Mouse (Mus musculus): ENCODE measurements around the gene Vim.
A peak's percentile ranks its signal among the peaks of the same experiment; 100 is the strongest.

The Vim gene

GRCm38 (mm10) chr2:13573408-13574065, at the start of gene Vim:
Gene Vim (plus strand): TSS chr2:13573927.
- DNase-seq (ENCODE audit: low spot score in 2 of 2), result peak; percentile 77 to 82

GRCm38 (mm10) chr2:13526205-13526604, 47.5 kb upstream of the Vim start:
- no peak for DNase-seq (ENCODE audit: low spot score in 2 of 2)

GRCm38 (mm10) chr2:13527125-13527524, 46.6 kb upstream of the Vim start:
- DNase-seq (ENCODE audit: low spot score in 2 of 2), result no peak

GRCm38 (mm10) chr2:13527531-13527930, 46.2 kb upstream of the Vim start:
- no peak for DNase-seq (ENCODE audit: low spot score in 2 of 2)

- DNase-seq (ENCODE audit: low spot score in 2 of 2), result no peak
Observed at GRCm38 (mm10) chr2:13529253-13529933, 44.3 kb upstream of the Vim start.

- no peak for DNase-seq (ENCODE audit: low spot score in 2 of 2)
Observed at GRCm38 (mm10) chr2:13530639-13531038, 43.1 kb upstream of the Vim start.

- no peak for DNase-seq (ENCODE audit: low spot score in 2 of 2)
Observed at GRCm38 (mm10) chr2:13536747-13537146, 37.0 kb upstream of the Vim start.

- DNase-seq (ENCODE audit: low spot score in 2 of 2), result peak in 1 of 2 experiments; percentile 9
Observed at GRCm38 (mm10) chr2:13537733-13538132, 36.0 kb upstream of the Vim start.

- DNase-seq (ENCODE audit: low spot score in 2 of 2), result no peak
Observed at GRCm38 (mm10) chr2:13538258-13538657, 35.5 kb upstream of the Vim start.

GRCm38 (mm10) chr2:13538704-13539377, 34.9 kb upstream of the Vim start:
- no peak for DNase-seq (ENCODE audit: low spot score in 2 of 2)

GRCm38 (mm10) chr2:13539860-13540259, 33.9 kb upstream of the Vim start:
- DNase-seq (ENCODE audit: low spot score in 2 of 2), result no peak

GRCm38 (mm10) chr2:13543519-13544124, 30.1 kb upstream of the Vim start:
- DNase-seq (ENCODE audit: low spot score in 2 of 2), result no peak

- peak; percentile 73 to 77 for DNase-seq (ENCODE audit: low spot score in 2 of 2)
Observed at GRCm38 (mm10) chr2:13544193-13544824, 29.4 kb upstream of the Vim start, which contains the start of gene Trdmt1. Gene Trdmt1 (minus strand): TSS chr2:13544668.

- no peak for DNase-seq (ENCODE audit: low spot score in 2 of 2)
Observed at GRCm38 (mm10) chr2:13548749-13549148, 25.0 kb upstream of the Vim start.

GRCm38 (mm10) chr2:13553966-13554365, 19.8 kb upstream of the Vim start:
- no peak for DNase-seq (ENCODE audit: low spot score in 2 of 2)

GRCm38 (mm10) chr2:13556239-13556638, 17.5 kb upstream of the Vim start:
- no peak for DNase-seq (ENCODE audit: low spot score in 2 of 2)

- no peak for DNase-seq (ENCODE audit: low spot score in 2 of 2)
Observed at GRCm38 (mm10) chr2:13557145-13558030, 16.3 kb upstream of the Vim start.

GRCm38 (mm10) chr2:13558607-13559262, 15.0 kb upstream of the Vim start:
- peak; percentile 72 to 76 for DNase-seq (ENCODE audit: low spot score in 2 of 2)

- no peak for DNase-seq (ENCODE audit: low spot score in 2 of 2)
Observed at GRCm38 (mm10) chr2:13559303-13559702, 14.4 kb upstream of the Vim start.

- no peak for DNase-seq (ENCODE audit: low spot score in 2 of 2)
Observed at GRCm38 (mm10) chr2:13559729-13560128, 14.0 kb upstream of the Vim start.
